Mouse (Mus musculus): ENCODE data around the gene U90926.
A peak's percentile ranks its signal among the peaks of the same experiment; 100 is the strongest.

Gene U90926

DNA sequence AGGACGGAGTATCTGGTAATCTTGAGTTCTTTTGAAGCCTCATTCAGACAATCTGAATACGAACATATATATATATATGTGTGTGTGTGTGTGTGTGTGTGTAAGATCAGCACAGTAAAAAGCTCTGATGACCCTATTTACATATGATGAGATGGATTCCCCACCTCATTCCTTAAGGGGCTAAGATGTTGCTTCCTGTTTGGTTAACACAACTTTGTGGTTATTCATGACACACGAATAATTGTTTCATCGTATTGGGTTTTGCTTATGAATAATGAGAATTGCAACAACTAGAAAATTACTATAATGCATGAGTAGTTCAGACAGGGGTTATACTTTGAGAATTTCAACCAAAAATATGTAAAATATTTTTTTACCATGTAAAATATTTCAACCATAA, at the start of gene U90926:
U90926 (minus strand) TSS at position 101 of the 400 bp plus-strand sequence.
- DNase-seq (ENCODE audit: low spot score in 2 of 2): no peak

DNA sequence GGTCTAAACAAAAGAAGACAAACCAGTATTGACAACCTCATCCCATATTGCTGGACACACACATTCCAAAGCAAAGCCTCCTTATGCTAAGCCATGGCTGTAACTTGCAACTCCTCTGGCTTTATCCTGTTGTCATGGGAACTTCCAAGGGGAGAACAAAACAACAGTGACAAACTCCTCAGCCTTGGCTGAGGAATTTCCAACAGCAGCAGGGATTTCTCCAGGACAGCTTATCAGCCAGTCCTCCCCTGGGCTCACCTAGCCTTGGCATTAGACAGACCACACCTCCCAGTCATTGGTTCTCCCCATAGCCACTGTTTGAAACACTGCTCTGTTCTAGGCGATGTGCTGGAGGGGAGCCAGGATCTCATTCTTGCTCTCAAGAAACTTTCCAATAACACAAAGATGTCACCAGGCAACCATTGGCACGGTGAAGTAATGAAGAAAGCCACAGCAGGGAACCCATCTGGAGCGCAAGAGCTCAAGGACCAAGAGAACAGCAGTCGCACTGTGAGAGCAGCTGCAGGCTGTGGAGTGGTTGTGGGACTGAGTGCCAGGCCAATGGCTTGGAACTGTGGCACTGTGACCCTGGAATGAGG, 48.7 kb upstream of the U90926 start:
- DNase-seq (ENCODE audit: low spot score in 2 of 2): no peak

DNA sequence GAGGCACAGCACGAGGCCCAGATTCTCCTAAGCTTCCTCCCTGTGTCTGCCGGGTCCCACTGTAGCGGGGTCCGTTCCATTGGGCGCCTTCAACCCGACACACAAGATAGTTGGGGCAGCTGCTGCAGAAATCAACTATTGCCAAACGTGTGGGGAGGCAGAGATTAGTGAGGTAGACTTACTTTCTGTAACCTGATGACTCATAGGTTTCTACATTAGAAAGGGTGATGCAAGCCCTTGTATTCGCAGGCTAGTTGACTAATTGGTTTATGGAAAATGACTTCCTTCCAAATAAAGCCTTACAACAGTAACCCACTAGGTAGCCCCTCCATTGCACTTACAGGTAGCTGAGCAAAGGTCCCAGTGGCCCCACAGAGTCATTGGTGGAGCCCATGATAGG, 47.4 kb upstream of the U90926 start:
- DNase-seq (ENCODE audit: low spot score in 2 of 2): no peak

DNA sequence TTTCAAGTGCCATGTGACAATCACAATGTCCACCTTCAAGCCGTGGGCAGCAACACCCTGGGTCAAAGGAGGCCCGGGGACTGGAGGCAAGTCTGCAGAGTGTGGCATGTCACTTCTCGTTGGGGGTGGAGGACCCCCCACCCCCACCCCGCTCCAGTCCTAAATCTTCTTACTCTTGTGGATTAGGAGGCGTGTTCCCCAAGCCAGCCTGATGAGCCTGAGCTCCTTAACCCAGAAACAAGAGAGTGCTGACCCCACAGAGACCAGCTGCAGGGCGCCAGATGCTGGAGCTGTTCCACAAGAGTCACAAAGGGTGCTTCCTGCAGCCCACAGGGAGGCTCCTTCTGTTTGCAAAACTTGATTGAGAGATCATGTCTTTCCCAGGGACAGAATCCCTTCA, 41.0 kb upstream of the U90926 start, which contains the start of gene Ppef2:
Ppef2 (minus strand) TSS at position 61 of the 400 bp plus-strand sequence.
- no peak for DNase-seq (ENCODE audit: low spot score in 2 of 2)

DNA sequence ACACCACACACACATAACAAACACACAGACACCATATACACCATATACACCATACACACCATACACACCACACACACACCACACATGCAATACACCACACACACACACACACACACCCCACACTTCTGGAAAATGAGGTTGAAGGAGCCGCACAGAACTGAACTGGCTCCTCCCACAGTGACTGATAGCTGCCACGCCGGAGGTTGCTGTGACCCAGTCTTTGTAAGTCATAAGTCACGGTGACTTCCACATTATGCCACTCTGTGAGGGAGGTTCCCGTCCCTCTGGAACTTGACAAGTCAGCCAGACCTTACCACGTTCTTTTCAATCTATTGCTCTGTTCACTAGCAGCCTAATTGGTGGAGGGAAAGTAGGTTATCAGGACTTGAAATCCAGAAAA, 39.3 kb upstream of the U90926 start:
- no peak for DNase-seq (ENCODE audit: low spot score in 2 of 2)

DNA sequence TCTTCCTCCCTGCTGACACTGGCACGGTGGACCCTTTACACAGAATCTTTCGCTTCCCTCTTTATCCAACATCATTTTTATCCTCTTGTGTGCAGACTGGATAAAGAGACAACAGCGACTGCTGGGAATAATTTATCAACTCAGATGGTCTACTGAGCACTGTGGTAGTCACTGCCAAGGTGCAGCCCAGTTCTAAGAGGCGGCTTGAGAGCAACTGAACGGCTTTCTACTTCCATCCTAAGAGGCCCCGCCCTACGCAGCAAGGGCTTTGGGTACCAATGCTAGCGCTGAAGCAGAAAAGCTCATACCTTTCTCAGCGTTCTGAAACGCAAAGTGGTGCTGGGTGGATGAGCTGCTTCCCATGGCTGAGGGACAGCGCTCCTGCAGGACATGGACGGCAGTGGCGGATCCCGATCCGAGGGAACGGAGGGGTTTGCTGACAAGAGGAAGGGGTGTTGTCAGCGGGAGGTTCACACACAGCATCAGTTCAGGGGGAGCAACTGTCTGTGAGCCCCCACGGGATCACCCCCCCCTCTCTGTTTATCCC, 37.7 kb upstream of the U90926 start:
- DNase-seq (ENCODE audit: low spot score in 2 of 2): no peak

DNA sequence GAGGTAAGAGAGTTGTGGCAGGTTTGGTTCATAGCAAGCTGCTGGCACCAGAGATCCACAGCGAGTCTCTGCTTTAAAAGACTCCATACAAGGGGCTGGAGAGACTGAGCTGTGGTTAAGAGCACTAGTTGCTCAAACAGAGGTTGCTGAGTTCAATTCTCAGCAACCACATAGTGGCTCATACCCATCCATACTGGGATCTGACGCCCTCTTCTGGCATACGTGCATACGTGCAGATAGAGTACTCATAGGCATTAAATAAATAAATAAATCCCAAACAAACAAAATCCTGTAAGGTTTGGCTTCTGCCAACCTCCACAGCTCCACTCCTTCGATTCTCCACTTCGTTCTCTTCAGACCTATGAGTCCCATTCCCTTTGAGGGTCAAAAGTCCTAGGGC, 36.8 kb upstream of the U90926 start:
- DNase-seq (ENCODE audit: low spot score in 2 of 2): no peak

DNA sequence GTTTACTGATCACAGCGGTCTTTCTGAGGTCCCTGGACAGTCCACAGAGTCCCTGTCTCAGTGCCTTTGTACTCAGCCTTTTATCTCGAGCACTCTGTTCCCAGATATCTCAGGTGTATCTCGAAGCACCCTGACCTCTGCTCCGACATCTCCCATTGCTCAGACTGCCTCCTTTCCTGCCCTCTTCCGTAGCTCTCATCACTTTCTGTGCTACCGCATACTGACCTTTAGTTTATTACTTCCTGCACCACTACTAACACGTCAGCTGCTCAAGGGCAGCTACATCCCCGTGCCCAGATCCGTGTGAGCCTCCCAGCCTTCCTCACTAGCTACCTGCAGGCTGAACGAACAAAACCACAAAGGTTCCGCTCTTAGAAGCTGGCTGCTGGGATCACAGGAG, 33.4 kb upstream of the U90926 start:
- DNase-seq (ENCODE audit: low spot score in 2 of 2): no peak

DNA sequence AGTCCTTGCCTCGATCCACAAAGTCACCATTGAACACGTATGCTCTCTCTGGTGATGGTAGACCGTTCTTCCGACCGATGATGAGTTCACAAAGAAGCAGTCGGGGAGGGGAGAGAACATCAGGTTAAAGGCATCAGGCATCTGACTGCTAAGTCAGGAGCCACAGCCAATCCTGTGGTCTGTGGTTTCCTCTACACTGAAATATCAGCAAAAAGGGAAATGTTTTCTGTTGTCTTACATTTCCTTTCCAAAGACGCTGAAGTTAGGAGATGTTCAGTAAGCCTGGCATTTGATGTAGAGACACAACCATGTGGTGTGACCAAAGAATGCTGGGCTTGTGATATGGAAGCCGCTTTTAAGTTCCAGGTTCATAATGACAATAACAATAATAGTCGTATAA, 30.3 kb upstream of the U90926 start:
- peak; percentile 18 to 28 for DNase-seq (ENCODE audit: low spot score in 2 of 2)

DNA sequence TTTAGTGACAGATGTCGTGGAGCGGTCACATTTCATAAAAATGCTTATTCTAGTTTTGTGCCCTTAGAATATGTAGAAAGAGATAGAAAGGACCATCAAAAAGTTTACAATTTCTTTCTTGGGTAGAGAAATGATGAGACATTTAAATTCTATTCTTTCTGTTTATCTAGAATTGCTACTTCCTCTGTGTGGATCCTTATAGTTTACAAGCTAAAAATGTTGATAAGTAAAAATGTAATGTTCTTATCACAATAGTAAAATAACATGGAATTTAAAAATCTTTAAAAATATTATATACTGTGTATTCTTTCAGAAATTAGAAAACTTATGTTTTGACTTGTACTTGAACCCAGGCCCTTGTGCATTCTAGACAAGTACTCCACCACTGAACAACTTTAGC, 29.7 kb upstream of the U90926 start:
- DNase-seq (ENCODE audit: low spot score in 2 of 2): no peak

DNA sequence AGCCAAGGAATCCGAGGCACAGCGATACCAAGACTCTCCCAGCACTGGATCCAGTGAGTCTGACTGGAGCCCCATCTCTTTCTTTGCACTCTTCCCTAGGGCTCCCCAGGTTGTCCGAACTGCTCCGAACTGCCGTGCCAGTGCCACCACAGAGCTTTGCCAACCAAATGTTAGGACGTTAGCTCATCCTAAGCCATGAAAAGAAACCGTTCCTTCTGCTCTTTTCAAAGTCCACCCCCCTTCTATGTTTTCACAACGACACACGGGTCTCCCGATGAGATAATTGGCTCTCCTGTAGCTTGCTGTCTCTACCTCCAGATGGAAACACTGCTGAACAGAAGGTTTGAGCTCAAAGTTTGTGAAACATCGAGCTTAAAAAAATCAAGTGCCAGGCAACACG, 25.6 kb upstream of the U90926 start:
- DNase-seq (ENCODE audit: low spot score in 2 of 2): no peak

DNA sequence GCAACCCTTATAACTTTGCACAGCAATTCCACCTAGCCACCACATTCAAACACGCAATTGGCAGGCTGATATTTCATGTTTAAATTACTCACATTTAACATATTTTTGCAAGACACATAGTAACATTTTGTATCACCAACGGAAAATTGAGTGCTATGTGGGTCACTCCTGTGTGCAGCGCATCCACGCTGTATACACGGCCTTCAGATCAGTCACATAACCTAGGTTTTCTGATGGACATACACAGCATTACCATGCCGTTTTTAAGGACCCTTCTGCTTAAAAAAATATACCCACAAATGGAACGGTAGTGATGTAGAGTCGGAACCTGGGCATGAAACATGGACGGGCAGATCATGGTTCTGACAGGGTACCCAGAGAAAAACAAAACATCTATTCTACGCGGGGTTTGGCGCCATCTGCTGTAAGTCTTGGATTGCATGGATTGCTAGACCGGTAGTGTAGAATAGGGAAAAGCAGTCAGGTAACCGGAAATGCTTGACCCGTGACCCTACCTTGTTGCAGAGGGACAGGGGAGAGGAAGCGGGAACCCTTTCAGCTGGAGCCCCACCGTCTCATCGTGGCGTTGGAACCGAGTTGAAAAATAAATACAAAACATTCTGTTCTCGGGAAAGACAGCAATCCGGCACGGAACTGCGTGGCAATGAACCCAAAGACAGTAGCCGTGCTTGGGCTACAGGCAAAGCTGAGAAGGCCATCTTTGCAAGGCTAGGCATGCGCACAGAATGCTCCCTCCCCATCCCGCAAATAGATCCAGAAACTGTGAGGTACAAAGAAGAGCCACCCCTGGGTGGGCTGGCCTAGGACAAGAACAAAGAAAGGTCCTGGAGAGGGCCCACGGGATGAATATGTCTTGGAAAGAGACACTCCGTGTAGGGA, 24.4 kb upstream of the U90926 start:
- DNase-seq (ENCODE audit: low spot score in 2 of 2): peak in 1 of 2 experiments; percentile 8

DNA sequence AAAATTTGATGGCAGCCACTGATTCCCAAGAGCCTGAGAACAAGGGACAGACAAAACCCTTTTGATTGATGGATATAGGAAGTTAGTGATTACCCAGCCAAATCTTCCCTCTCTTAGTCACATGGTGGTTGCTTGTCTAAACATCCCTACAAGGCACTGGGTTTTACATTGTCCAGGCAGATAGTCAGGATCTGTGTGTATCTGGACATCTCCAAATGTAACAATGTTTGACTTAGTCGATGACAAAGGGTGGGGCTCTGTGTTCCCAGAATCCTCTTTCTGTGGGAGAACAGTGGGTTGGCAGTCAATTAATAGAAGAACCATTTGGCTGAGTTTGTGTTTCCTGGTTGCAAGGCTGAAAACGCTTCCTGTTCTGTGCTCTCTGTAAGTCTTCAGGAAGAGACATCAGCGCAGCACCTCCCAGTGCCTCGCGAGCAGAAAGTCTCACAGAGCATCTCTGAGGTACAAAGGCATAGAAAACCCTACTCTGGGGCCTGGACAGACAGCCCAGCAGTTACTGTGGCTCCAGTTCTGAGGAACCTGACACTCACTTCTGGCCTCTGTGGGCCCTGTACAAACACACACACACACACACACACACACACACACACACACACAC, 19.8 kb upstream of the U90926 start:
- DNase-seq (ENCODE audit: low spot score in 2 of 2): no peak

DNA sequence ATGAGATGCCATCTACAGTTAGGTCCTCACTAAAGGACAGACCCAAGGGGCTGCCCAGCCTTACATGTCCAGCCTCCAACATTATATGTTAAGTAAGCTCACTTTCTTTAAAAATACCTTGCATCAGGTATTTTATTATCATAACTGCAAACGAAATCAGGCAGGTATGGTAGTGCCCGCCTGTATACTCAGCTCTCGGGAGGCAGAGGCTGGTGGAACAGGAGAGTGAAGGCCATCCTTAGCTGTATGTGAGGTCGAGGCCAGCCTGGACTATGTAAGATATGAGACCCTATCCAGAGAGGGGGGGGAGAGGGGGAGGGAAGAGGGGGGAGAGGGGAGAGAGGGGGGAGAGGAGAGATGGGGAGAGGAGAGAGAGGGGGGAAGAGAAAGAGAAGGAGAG, 18.2 kb upstream of the U90926 start:
- DNase-seq (ENCODE audit: low spot score in 2 of 2): no peak

DNA sequence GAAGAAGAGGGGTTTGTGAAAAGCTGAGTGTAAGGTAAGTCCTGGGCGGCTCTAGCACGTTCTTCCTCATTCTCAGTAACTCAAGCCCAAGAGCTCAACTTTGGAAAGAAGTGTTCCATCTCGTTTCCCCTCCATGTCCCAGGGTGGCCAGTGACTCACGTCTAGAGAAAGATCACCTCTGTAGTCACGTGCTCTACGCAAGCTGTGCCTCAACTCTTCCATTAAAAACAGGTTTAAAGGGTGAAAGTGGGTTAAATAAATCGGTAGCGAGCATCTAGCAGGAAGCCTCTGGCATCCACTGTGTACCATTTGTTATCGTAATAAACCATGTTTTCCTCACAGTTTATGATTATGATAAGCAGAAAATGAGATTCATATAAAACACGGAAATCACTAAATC, 16.6 kb upstream of the U90926 start:
- DNase-seq (ENCODE audit: low spot score in 2 of 2): no peak

DNA sequence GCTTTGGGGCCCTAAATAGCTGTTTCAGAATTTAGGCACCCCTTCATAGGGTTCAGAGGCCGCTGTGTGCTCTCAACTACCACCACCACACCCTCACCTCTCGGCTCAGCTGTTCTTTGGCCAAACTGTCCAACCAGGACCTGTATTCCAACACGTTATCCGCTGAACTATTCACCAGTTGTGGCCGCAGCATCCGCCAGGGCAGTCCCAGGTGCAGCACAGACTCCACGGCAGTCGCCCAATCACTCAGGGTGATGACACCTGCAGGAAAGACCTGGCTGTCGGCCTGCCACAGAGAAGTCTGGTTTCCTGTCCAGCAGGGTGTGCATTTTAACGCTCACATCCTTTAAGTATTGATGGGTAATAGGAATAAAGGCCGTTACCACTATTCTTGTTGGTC, 15.1 kb upstream of the U90926 start:
- no peak for DNase-seq (ENCODE audit: low spot score in 2 of 2)

DNA sequence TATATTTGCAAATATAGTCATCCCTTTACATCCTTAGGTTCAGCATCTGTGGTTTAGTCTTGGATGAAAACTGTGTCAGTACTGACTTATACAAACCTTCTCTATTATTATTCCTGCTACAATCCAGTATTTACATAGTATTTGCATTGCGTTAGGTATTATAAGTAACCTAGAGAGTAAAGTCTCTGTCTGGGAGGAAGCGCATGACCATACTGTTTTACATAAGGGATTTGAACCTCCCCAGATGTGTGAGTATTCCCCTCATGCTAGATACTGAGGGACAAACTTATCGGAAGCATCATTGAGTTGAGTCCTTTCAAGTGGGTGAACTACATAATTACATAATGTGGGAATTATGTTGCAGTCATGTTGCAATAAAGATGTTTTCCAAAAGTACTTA, 14.3 kb upstream of the U90926 start:
- no peak for DNase-seq (ENCODE audit: low spot score in 2 of 2)

DNA sequence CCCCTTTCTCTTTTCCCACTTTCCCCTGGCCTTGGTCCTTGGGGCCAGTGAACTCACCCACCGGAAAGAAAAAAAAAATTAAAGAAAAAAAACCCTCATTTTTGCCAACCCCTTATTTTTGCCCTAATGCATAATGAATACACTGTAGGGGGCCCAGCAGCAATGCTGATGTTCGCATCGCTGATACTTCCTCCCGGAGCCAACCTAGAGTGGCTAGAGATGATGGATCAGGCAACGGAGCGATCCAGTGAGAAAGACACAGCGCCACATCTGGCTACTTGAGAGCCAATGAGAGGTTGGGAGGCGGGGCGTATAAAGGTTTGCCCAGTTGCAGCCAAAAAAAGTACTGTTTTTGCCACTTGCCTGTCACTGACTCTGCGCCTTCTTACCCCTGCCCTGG, 13.6 kb upstream of the U90926 start:
- DNase-seq (ENCODE audit: low spot score in 2 of 2): no peak

DNA sequence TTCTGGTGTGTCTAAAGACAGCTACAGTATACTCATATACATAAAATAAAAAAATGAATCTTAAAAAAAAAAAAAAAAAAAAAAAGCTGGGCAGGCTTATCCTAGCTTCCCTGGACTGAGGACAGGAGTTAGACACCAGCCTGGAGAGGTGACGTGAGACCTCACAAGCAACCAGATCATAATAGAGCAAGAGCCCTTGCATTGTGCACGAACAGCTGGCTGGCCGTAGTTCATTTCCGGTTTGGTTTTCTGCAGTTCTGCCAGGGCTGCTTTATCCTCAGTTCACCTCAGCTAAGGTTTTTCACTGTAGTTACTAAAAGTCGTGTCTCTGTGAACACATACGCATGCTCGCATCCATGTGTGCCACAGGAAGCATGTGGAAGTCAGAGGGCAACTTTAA, 12.6 kb upstream of the U90926 start:
- DNase-seq (ENCODE audit: low spot score in 2 of 2): no peak

DNA sequence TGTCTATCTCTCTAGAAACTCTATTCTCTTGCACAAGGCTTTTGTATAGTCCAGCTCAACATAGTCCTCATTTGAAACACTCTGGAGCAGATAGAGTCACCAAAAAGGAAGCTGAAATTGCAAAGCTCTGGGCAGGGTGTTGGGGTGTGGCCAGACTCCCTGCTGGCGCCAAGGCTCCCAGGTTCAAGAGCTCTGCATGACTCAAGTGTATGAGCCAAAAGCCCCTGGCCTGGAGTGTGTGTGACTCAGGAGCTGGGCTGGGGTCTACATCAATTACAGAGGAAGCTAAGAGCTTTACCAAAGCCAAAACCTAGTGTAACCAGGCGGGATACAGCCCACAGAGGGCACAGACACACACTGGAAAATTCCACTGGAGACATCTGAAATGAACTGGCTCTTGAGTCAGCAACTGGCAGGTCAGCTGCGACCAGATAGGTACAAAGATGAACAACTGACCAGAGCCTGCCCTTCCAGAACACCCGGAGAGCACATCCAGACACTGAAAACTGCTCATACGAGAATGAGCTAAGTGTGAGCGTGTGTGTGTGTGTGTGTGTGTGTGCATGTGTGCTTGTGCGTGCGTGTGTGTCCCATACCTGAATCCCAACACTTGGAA, 5.2 kb upstream of the U90926 start:
- DNase-seq (ENCODE audit: low spot score in 2 of 2): no peak

DNA sequence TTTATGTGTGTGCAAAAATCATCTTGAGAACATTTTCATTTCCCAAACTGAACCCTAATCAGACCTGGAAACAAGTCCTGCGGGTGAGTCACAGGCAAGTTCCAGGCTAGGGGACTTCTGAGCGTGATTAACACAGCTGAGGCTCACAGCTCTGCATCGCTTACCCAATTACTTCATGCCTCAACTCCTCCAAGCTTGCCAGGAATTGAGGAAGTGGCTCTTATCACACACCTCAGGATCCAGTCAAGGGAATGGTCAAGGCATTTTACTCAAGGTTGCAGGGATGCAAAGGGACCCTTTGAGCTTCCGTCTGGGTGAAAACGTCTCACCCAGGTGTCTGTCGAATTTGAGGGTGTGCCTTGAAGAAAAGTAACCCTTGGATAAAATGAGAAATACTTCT, 4.6 kb upstream of the U90926 start:
- no peak for DNase-seq (ENCODE audit: low spot score in 2 of 2)

Data from spleen, postnatal 36 days (tissue).